Mouse (Mus musculus): Measurements from ENCODE around the gene Dmd. TPM values are rescaled to one million over a fixed set of nuclear protein-coding genes. Genes with fewer than 3 reads are reported as not detected.

Dmd gene
- polyA plus RNA-seq, 1 experiment from 2014 or later = 35.9 TPM

GRCm38 (mm10) chrX:85197688-85198087 is 2249.0 kb downstream of the Dmd start:
- Histone ChIP-seq H3K27ac (ENCODE audit: low read depth, low read length) (no peak overlapping the region), H3K4me3 (ENCODE audit: low read depth, low read length) (no peak overlapping the region), H3K9ac (ENCODE audit: low read depth, low read length) (no peak overlapping the region), H3K9me3 (replicated peaks; ENCODE audit: control insufficient read depth, low read length) (no peaks in the 10 kb centered on the region), H3K36me3 (ENCODE audit: control insufficient read depth, insufficient read depth, low read length) (no peaks in the 10 kb centered on the region), H3K4me1 (ENCODE audit: control insufficient read depth, insufficient read depth, low read length) (no peaks in the 10 kb centered on the region), H3K4me2 (no peak overlapping the region), H3K27me3 (ENCODE audit: control insufficient read depth, insufficient read depth, low read length) (no peaks in the 10 kb centered on the region)
- no peak for ATAC-seq (replicated peaks; ENCODE audit: insufficient number of reproducible peaks, low FRiP score, low TSS enrichment)
- 85% methylated on average over 5 of the region's 5 CpGs for WGBS (ENCODE audit: insufficient replicate concordance)

- 77% methylated on average over 3 of the region's 3 CpGs for WGBS (ENCODE audit: insufficient replicate concordance)
- no peaks in the 10 kb centered on the region for H3K27me3 ChIP-seq (ENCODE audit: control insufficient read depth, insufficient read depth, low read length)
- H3K9me3 ChIP-seq (replicated peaks; ENCODE audit: control insufficient read depth, low read length) = no peaks in the 10 kb centered on the region
- no peak overlapping the region for H3K27ac ChIP-seq (ENCODE audit: low read depth, low read length)
- no peak overlapping the region for H3K9ac ChIP-seq (ENCODE audit: low read depth, low read length)
- no peaks in the 10 kb centered on the region for H3K4me1 ChIP-seq (ENCODE audit: control insufficient read depth, insufficient read depth, low read length)
- ATAC-seq (replicated peaks; ENCODE audit: insufficient number of reproducible peaks, low FRiP score, low TSS enrichment) = no peak
- no peaks in the 10 kb centered on the region for H3K36me3 ChIP-seq (ENCODE audit: control insufficient read depth, insufficient read depth, low read length)
- H3K4me2 ChIP-seq = no peak overlapping the region
- no peak overlapping the region for H3K4me3 ChIP-seq (ENCODE audit: low read depth, low read length)
Observed at GRCm38 (mm10) chrX:85199398-85199797, 2250.7 kb downstream of the Dmd start.

GRCm38 (mm10) chrX:85207001-85207400 is 2258.3 kb downstream of the Dmd start:
- Histone ChIP-seq H3K36me3 (ENCODE audit: control insufficient read depth, insufficient read depth, low read length) (no peaks in the 10 kb centered on the region), H3K9ac (ENCODE audit: low read depth, low read length) (no peak overlapping the region), H3K27me3 (ENCODE audit: control insufficient read depth, insufficient read depth, low read length) (no peaks in the 10 kb centered on the region), H3K4me2 (no peak overlapping the region), H3K4me1 (ENCODE audit: control insufficient read depth, insufficient read depth, low read length) (no peaks in the 10 kb centered on the region), H3K27ac (ENCODE audit: low read depth, low read length) (no peak overlapping the region), H3K9me3 (replicated peaks; ENCODE audit: control insufficient read depth, low read length) (no peaks in the 10 kb centered on the region), H3K4me3 (ENCODE audit: low read depth, low read length) (no peak overlapping the region)
- no peak for ATAC-seq (replicated peaks; ENCODE audit: insufficient number of reproducible peaks, low FRiP score, low TSS enrichment)
- WGBS (ENCODE audit: insufficient replicate concordance) = 80% methylated on average over 2 of the region's 2 CpGs

GRCm38 (mm10) chrX:85226883-85227282 is 2278.2 kb downstream of the Dmd start:
- H3K36me3 ChIP-seq (ENCODE audit: control insufficient read depth, insufficient read depth, low read length) = no peaks in the 10 kb centered on the region

GRCm38 (mm10) chrX:85249379-85249778 is 2300.7 kb downstream of the Dmd start, which contains the start of gene Fthl17a:
TSS of gene Fthl17a (plus strand) at chrX:85249679.
- Histone ChIP-seq H3K9me3 (replicated peaks; ENCODE audit: control insufficient read depth, low read length) (no peaks in the 10 kb centered on the region), H3K4me1 (ENCODE audit: control insufficient read depth, insufficient read depth, low read length) (no peaks in the 10 kb centered on the region), H3K27ac (ENCODE audit: low read depth, low read length) (no peak within 1 kb of the TSS), H3K4me3 (ENCODE audit: low read depth, low read length) (no peak within 1 kb of the TSS), H3K4me2 (no peak within 1 kb of the TSS), H3K27me3 (ENCODE audit: control insufficient read depth, insufficient read depth, low read length) (no peaks in the 10 kb centered on the region), H3K36me3 (ENCODE audit: control insufficient read depth, insufficient read depth, low read length) (no peaks in the 10 kb centered on the region), H3K9ac (ENCODE audit: low read depth, low read length) (no peak within 1 kb of the TSS)
- no peak for ATAC-seq (replicated peaks; ENCODE audit: insufficient number of reproducible peaks, low FRiP score, low TSS enrichment)
- WGBS (ENCODE audit: insufficient replicate concordance) = 78% methylated on average over 2 of the region's 2 CpGs

More at GRCm38 (mm10) chrX:85226883-85227282, 2278.2 kb downstream of the Dmd start:
- no peaks in the 10 kb centered on the region for H3K27me3 ChIP-seq (ENCODE audit: control insufficient read depth, insufficient read depth, low read length)
- no peaks in the 10 kb centered on the region for H3K9me3 ChIP-seq (replicated peaks; ENCODE audit: control insufficient read depth, low read length)
- no peak for ATAC-seq (replicated peaks; ENCODE audit: insufficient number of reproducible peaks, low FRiP score, low TSS enrichment)
- no peak overlapping the region for H3K4me2 ChIP-seq
- no peak overlapping the region for H3K4me3 ChIP-seq (ENCODE audit: low read depth, low read length)
- no peak overlapping the region for H3K9ac ChIP-seq (ENCODE audit: low read depth, low read length)
- H3K4me1 ChIP-seq (ENCODE audit: control insufficient read depth, insufficient read depth, low read length) = no peaks in the 10 kb centered on the region
- H3K27ac ChIP-seq (ENCODE audit: low read depth, low read length) = no peak overlapping the region
